Mouse (Mus musculus) bone marrow, adult 2 months (tissue): Measurements from ENCODE around the gene Golt1a. TPM values are rescaled to one million over a fixed set of nuclear protein-coding genes. Genes with fewer than 3 reads are reported as not detected.

ENCODE experiments used
- H3K27ac ChIP-seq: fragments of 200-500 bp; 2 replicates; pipeline ENCODE4 v1.5.1; 2012; ENCODE audit warnings: low read depth, mild to moderate bottlenecking, control low read depth, inconsistent platforms, low read length; ENCODE audit not compliant: control insufficient read depth, poor library complexity, insufficient read depth
- H3K4me1 ChIP-seq: fragments of 200-500 bp; 2 replicates; pipeline ENCODE4 v1.6.1; 2011; ENCODE audit warnings: low read length; ENCODE audit not compliant: control insufficient read depth, insufficient read depth
- H3K4me3 ChIP-seq: fragments of 200-500 bp; replicated peaks from 2 replicates; pipeline ENCODE3; 2011; ENCODE audit warnings: mild to moderate bottlenecking, low read depth, low read length, control low read depth; ENCODE audit not compliant: control insufficient read depth
- CTCF ChIP-seq: fragments of 200-500 bp; IDR thresholded peaks from 2 replicates; pipeline ENCODE4 v1.5.1; 2011; ENCODE audit warnings: low read length, control low read depth; ENCODE audit not compliant: control insufficient read depth, insufficient read depth
- POLR2A ChIP-seq: fragments of 200-500 bp; IDR thresholded peaks from 2 replicates; pipeline ENCODE4 v1.6.1; 2011; ENCODE audit warnings: low read depth, mild to moderate bottlenecking, control low read depth, low read length, borderline replicate concordance; ENCODE audit not compliant: control insufficient read depth
- WGBS: fragments of 180-500 bp; shearing (Covaris S2); methylation state at CpG from one replicate; pipeline ENCODE4 v1.1.7; 2018; 5-methylcytosine and 5-hydroxymethylcytosine counted together
- polyA plus RNA-seq: library from polyadenylated mRNA; stranded (reverse); fragments of >200 nt; gene quantifications from 2 replicates; pipeline ENCODE4 v1.2.4, GENCODE M21; 2011; ENCODE audit warnings: low replicate concordance; ENCODE audit not compliant: missing spikeins, insufficient read depth, insufficient read length

The Golt1a gene
- polyA plus RNA-seq, 1 experiment = not detected

DNA sequence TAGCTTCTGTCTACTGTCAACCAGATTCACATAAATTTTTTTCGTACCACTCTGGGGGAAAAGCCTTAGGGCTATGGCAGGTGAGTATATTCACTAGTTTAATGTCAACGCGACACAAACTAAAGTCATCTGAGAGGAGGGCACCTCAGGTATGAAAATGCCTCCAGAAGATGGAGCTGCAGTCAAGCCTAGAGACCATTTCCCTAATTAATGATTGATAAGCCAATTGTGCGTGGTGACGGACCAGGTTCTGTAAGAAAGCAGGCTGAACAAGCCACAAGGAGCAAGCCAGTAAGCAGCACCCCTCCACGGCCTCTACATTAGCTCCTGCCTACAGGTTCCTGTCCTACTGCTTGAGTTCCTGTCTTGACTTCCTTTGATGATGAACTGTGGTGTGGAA is 51.4 kb downstream of the Golt1a start:
- Histone ChIP-seq H3K4me1 (no peaks in the 10 kb centered on the region; the same call in 1 of the 2 replicates), H3K4me3 (no peak overlapping the region), H3K27ac (no peak overlapping the region)
- WGBS = 85% methylated on average over 6 of the region's 6 CpGs
- TF ChIP-seq POLR2A (no peak), CTCF (no peak)

DNA sequence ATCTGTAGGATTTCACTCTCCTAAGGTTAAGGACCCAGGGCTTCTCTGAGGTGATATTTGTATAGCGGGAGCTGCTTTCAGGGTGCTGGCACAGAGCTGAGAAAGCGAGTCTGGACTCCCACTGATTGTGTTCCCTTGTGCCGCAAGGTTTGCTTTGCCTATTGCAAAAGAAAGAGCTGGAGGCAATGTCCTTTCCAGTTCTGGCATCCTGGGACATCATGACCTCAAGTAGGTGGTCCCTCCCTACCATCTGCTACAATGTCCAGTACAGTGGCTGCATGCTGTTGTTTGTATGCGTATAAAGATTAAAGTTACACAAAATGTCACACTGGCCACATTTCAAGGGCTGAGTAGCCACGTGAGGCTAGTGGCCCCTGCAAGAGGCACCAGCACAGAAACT is 52.5 kb downstream of the Golt1a start:
- WGBS = 87% methylated on average over 5 of the region's 5 CpGs
- Histone ChIP-seq H3K27ac (no peak overlapping the region), H3K4me3 (no peak overlapping the region), H3K4me1 (no peaks in the 10 kb centered on the region)
- TF ChIP-seq POLR2A = no peak
- TF ChIP-seq CTCF = no peak

DNA sequence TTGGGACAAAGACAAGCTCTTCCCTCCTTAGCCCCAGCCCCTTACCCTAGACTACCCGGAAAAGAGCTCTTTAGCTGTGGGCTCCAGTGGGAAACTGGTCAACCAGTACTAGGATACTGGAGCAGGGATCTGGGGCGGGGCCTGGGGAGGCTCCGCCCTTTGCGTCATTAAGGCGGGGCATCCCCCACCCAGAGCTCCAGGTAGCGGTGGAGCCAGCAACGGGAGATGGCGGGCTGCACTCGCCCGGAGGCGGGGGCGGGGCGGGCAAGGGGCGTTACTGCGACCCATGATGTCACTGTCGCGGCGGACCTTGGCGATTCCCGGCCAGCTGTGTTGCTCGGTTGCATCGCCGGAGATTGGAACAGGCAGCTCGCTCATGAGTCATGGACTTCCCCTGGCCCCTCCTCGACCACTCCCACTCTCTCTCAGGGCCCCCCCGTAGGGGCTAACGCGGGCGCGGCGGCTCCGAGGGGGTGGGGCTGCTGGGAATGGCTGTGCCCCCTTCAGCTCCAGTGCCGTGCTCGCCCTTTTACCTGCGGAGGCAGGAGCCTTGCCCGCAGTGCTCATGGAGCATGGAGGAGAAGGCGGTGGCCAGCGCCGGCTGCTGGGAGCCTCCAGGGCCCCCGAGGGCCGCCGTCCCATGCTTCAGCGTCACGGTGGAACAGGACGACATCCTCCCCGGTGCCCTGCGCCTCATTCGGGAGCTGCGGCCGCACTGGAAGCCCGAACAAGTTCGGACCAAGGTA is 53.8 kb downstream of the Golt1a start, which contains the start of gene Etnk2:
Gene Etnk2, plus strand, starts transcription at position 297 of the 746 bp plus-strand sequence.
- Histone ChIP-seq H3K4me3 (no peak within 1 kb of the TSS), H3K4me1 (no peaks in the 10 kb centered on the region), H3K27ac (no peak within 1 kb of the TSS)
- 2% methylated on average over 52 of the region's 52 CpGs for WGBS
- TF ChIP-seq POLR2A = no peak

DNA sequence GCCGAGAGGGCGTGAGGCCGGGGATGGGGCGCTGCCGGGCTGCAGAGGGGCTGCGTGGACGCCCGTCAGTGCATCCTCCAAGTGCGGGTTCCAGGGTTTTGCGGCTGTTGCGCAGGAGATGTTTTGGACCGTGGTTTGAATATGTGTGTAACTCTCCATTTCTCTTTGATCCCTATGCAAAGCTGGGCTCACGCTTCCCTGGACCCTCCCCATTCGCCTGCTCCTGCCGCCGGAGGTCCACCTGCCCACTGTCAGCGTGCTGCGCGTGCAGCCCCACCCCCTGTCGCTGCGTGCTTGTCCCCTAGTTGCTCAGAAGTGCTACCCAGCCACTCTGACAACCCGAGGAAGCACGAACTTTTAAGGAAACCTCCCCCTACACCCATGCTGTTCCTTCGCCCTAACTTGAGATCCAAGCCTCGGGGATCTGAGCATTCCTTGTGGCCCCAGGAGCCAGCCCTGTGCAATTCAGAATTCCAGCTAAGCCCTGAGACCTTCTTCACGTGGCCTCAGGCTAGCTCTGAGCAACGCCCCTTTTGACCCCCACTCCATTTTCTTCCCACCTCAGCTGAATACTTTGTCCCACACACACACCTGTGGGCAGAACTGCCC is 54.5 kb downstream of the Golt1a start:
- no peak for TF ChIP-seq POLR2A
- no peak for TF ChIP-seq CTCF
- Histone ChIP-seq H3K4me3 (no peak overlapping the region), H3K4me1 (no peaks in the 10 kb centered on the region), H3K27ac (no peak overlapping the region)
- 13% methylated on average over 27 of the region's 27 CpGs for WGBS

DNA sequence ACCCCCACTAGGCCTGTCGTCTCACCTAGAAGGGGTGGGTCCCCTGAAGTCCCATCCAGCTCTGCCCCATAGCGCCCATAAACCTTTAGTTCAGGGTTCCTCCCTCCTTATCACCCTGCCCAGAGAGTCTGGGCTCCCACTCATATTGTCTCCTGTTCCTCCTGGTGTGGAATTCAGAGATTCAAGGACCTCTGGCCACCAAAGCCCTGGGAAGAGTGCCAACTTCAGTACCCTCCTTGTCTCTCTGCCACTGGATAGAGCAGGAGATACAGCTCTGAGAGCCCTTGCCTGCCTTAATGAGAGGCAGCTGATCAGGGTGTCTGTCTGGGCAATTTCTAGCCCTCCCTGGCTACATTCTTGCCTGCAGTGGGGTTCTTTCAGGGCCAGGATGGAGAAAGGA is 55.3 kb downstream of the Golt1a start:
- Histone ChIP-seq H3K4me3 (no peak overlapping the region), H3K4me1 (no peaks in the 10 kb centered on the region), H3K27ac (no peak overlapping the region)
- WGBS = 51% methylated on average over 2 of the region's 2 CpGs
- TF ChIP-seq CTCF (no peak), POLR2A (no peak)

DNA sequence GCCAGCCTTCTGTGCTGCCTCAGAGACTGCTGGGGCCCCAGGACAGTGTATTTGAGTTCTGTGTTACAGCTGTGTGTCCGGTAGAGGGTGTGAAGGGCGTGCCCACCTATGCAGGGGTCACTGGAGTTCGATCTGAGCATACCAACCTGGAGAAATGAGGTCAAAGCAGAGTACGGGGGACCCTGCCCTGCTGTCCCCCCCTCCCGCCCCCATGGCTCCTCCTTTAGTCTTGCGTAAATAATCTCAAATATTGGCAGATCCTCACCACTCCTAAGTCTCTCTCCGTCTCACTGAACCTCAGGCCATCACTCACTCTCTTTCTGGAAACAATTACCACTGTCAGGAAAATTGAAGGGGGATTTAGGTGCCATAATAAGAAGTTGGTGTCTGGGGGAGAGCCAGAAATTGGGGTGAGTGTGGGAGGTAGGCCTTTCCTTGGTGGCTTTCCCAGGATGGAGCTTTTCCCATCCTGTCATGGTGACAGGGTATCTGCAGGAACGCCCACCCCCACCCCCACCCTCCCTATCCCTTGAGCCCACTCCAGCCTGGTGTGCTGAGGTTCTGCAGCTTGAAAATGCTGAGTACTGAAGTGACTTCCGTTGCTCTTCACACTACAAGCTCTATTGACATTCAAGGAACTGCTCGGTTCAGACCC is 57.5 kb downstream of the Golt1a start:
- H3K27ac ChIP-seq = no peak overlapping the region
- H3K4me1 ChIP-seq = no peaks in the 10 kb centered on the region
- H3K4me3 ChIP-seq = no peak overlapping the region
- WGBS = 57% methylated on average over 10 of the region's 10 CpGs
- TF ChIP-seq CTCF (no peak), POLR2A (no peak)

DNA sequence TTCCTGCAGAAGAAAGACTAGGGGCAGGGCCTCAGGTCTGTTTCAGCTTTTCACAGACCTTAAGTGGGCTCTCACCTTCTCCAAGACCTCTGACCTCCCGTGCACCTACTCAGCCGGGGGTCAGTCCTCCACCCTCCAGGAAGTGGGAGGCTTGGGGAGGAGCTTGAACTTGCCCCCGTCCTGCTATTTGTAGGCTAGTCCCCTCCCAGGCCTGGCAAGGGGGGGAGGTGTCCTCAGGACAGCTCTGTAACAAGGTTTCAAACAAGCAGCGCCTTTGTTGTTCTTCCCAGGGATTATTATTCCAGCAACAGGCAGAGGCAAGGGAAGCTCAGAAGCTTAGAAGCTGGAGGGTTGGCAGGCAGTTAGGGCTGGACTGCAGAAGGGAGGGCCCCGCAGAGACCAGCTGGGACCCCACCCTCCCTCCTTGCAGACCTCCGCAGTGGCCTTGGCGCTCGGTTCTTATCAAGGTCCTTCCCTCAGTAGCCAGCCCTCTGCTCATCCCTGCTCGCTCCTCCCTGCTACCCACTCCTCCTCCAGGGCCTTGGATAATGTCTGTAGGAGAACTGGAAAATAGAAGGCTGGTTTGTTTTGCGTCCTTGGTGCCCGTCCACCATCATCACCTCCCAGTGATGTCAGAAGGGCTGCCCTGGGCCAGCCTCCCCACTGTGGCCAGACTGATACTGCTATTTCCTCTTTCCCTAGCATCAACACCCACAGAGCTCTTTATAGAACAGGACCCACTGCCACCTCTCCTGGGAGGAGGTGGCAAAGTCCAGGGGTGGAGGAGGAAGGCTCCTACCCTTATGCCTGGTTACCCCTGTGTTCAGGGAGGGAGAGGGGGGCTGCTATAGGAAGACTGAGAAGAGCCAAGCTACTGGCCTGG is 58.2 kb downstream of the Golt1a start:
- no peaks in the 10 kb centered on the region for H3K4me1 ChIP-seq
- 44% methylated on average over 11 of the region's 11 CpGs for WGBS
- TF ChIP-seq CTCF (no peak), POLR2A (no peak)
- H3K4me3 ChIP-seq = no peak overlapping the region
- no peak overlapping the region for H3K27ac ChIP-seq
